Mouse (Mus musculus) common myeloid progenitor, adult 5-6 weeks (primary cell): Measurements from ENCODE around the gene Zswim8. TPM values are rescaled to one million over a fixed set of nuclear protein-coding genes. Genes with fewer than 3 reads are reported as not detected.

Experiments used
- ATAC-seq: replicated peaks from 2 replicates; pipeline ENCODE4 v1.8.0; 2016; ENCODE audit warnings: low read depth, mild to moderate bottlenecking, moderate TSS enrichment, inconsistent platforms; ENCODE audit not compliant: poor library complexity, severe bottlenecking
- total RNA-seq: library from RNA; stranded (forward); fragments of 200-1000, 187-1606 nt; gene quantifications from 2 replicates; pipeline ENCODE4 v1.2.3, GENCODE M21; 2017

Zswim8 gene
- total RNA-seq, 1 experiment from 2014 or later, result 7.9 TPM

GRCm38 (mm10) chr14:20725660-20726339, 18.4 kb downstream of the Zswim8 start:
- ATAC-seq, result no peak

GRCm38 (mm10) chr14:20729871-20730270, 22.5 kb downstream of the Zswim8 start:
- no peak for ATAC-seq

- no peak for ATAC-seq
Observed at GRCm38 (mm10) chr14:20730853-20731602, 23.7 kb downstream of the Zswim8 start.

- peak; percentile 24 for ATAC-seq
Observed at GRCm38 (mm10) chr14:20733041-20733951, 25.9 kb downstream of the Zswim8 start.

GRCm38 (mm10) chr14:20733952-20734774, 26.8 kb downstream of the Zswim8 start, which contains the start of gene Ndst2:
Ndst2 (minus strand) TSS chr14:20734562.
- ATAC-seq, result peak; percentile 88

GRCm38 (mm10) chr14:20735052-20735451, 27.7 kb downstream of the Zswim8 start:
- ATAC-seq, result no peak

- no peak for ATAC-seq
Observed at GRCm38 (mm10) chr14:20735892-20736390, 28.6 kb downstream of the Zswim8 start.

GRCm38 (mm10) chr14:20737306-20737705, 30.0 kb downstream of the Zswim8 start:
- peak; percentile 53 for ATAC-seq

- no peak for ATAC-seq
Observed at GRCm38 (mm10) chr14:20738511-20738910, 31.2 kb downstream of the Zswim8 start.

- no peak for ATAC-seq
Observed at GRCm38 (mm10) chr14:20741301-20741700, 33.9 kb downstream of the Zswim8 start.

- ATAC-seq, result no peak
Observed at GRCm38 (mm10) chr14:20743614-20744013, 36.3 kb downstream of the Zswim8 start.

- no peak for ATAC-seq
Observed at GRCm38 (mm10) chr14:20746935-20747334, 39.6 kb downstream of the Zswim8 start.

GRCm38 (mm10) chr14:20748388-20748787, 41.0 kb downstream of the Zswim8 start:
- no peak for ATAC-seq

GRCm38 (mm10) chr14:20749494-20750051, 42.2 kb downstream of the Zswim8 start:
- ATAC-seq, result no peak

- ATAC-seq, result no peak
Observed at GRCm38 (mm10) chr14:20750503-20750902, 43.2 kb downstream of the Zswim8 start.

GRCm38 (mm10) chr14:20753792-20754191, 46.4 kb downstream of the Zswim8 start:
- ATAC-seq, result no peak

GRCm38 (mm10) chr14:20757370-20757907, 50.1 kb downstream of the Zswim8 start:
- no peak for ATAC-seq

GRCm38 (mm10) chr14:20758768-20759435, 51.5 kb downstream of the Zswim8 start:
- 0 out of 2 replicates have a peak, but pooled peaks have one; percentile 18 for ATAC-seq
